ENCODE assay signal across 14 mouse cellular contexts in the genomic region with DNA sequence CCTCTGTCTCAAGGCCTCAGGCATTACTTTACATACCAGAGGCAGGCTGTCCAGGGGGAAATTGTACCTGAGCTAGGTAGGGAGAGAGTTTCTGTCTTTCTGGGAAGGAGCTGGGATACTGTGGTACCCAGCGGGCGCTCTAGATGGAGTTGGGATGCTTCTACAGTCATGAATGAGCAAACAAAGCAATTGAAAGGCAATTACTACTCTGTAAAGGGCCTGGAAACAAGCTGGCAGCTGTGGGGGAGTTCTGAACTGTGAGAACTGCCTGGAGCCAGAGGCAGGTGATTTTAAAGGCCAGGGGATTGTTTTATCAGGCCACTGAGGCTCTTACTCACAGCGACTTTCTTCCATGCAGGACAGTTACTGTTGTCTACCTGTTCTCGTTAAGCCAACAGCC.
DNase-seq lines count a peak whose midpoint lies in the region; ATAC-seq and TF ChIP-seq lines count a peak whose summit lies in the region.
"Had no signal": no experiment of that assay in that cellular context is flagged by ENCODE, and none has a peak within 500 bp of the region (broad histone marks: within the 10 kb centered on the region; RNA-seq: fewer than 3 reads in every experiment).

No protein-coding gene starts in this region.

- no peak for ATAC-seq in kidney, postnatal 0 days (replicated peaks; ENCODE audit: low FRiP score, low read depth)
- ATAC-seq in limb, embryonic 12.5 days (ENCODE audit: insufficient number of reproducible peaks, insufficient read depth, low FRiP score, low TSS enrichment, low read depth): no peak
- no peak for ATAC-seq in erythroblast, adult 5-6 weeks (replicated peaks; ENCODE audit: low FRiP score, poor library complexity, severe bottlenecking)

- DNase-seq in kidney, postnatal 0 days (ENCODE audit: low spot score): peak; percentile 57
- DNase-seq in kidney, postnatal 25 days: no peak
- DNase-seq in forebrain, embryonic 10.5 days (ENCODE audit: extremely low spot score, low spot score): peak; percentile 20
- no peak for DNase-seq in hindbrain, embryonic 10.5 days (ENCODE audit: low spot score)
- DNase-seq in urinary bladder, postnatal 14 days (ENCODE audit: low spot score): no peak
- no peak for DNase-seq in heart, adult 9 months (ENCODE audit: low spot score in 2 of 2)
- DNase-seq: adrenal gland, adult 8-10 months; gastrocnemius, postnatal 25 days; kidney, postnatal 14 days; thymus, postnatal 25 days had no signal

- H3K4me2 ChIP-seq in kidney, postnatal 0 days (ENCODE audit: low read length): no peak overlapping the region
- no peak overlapping the region for H3K4me2 ChIP-seq in limb, embryonic 12.5 days
- H3K4me2 ChIP-seq: heart, embryonic 13.5 days; lung, embryonic 15.5 days had no signal

- WGBS in kidney, postnatal 0 days: 45% methylated on average over 4 of the region's 4 CpGs
- 62% methylated on average over 4 of the region's 4 CpGs for WGBS in forebrain, embryonic 10.5 days
- 78% methylated on average over 4 of the region's 4 CpGs for WGBS in hindbrain, embryonic 10.5 days
- WGBS in limb, embryonic 12.5 days: 54% methylated on average over 4 of the region's 4 CpGs

- no peaks in the 10 kb centered on the region; the same call in 1 of the 2 replicates for H3K4me1 ChIP-seq in kidney, postnatal 0 days (replicated peaks; ENCODE audit: insufficient read depth, low read length)
- H3K4me1 ChIP-seq in forebrain, embryonic 10.5 days: peaks cover 34% of the 10 kb centered on the region
- H3K4me1 ChIP-seq in hindbrain, embryonic 10.5 days (replicated peaks): peaks cover 29% of the 10 kb centered on the region
- H3K4me1 ChIP-seq in limb, embryonic 12.5 days (replicated peaks): peaks cover 16% of the 10 kb centered on the region
- H3K4me1 ChIP-seq: heart, embryonic 13.5 days had no signal

- TF ChIP-seq CTCF in kidney, postnatal 0 days (IDR thresholded peaks at IDR 0.05; ENCODE audit: low read depth): no peak

- no peaks in the 10 kb centered on the region for H3K27me3 ChIP-seq in kidney, postnatal 0 days (ENCODE audit: insufficient read depth, low read length)
- H3K27me3 ChIP-seq in forebrain, embryonic 10.5 days (ENCODE audit: poor library complexity, severe bottlenecking): no peaks in the 10 kb centered on the region
- H3K27me3 ChIP-seq in hindbrain, embryonic 10.5 days (ENCODE audit: insufficient read depth, poor library complexity, severe bottlenecking): no peaks in the 10 kb centered on the region
- H3K27me3 ChIP-seq in limb, embryonic 12.5 days: no peaks in the 10 kb centered on the region
- H3K27me3 ChIP-seq: lung, embryonic 15.5 days had no signal

- no peak overlapping the region for H3K4me3 ChIP-seq in kidney, postnatal 0 days (replicated peaks; ENCODE audit: low read depth, low read length)
- H3K4me3 ChIP-seq in forebrain, embryonic 10.5 days: no peak overlapping the region
- H3K4me3 ChIP-seq in hindbrain, embryonic 10.5 days: no peak overlapping the region
- H3K4me3 ChIP-seq in limb, embryonic 12.5 days (replicated peaks): no peak overlapping the region
- H3K4me3 ChIP-seq: heart, embryonic 13.5 days; lung, embryonic 15.5 days had no signal

- H3K36me3 ChIP-seq in kidney, postnatal 0 days (ENCODE audit: insufficient read depth, low read length): no peaks in the 10 kb centered on the region
- H3K36me3 ChIP-seq in forebrain, embryonic 10.5 days (replicated peaks): no peaks in the 10 kb centered on the region
- no peaks in the 10 kb centered on the region for H3K36me3 ChIP-seq in hindbrain, embryonic 10.5 days
- no peaks in the 10 kb centered on the region for H3K36me3 ChIP-seq in limb, embryonic 12.5 days
- H3K36me3 ChIP-seq: heart, embryonic 13.5 days; lung, embryonic 15.5 days had no signal

- no peak overlapping the region for H3K27ac ChIP-seq in kidney, postnatal 0 days
- H3K27ac ChIP-seq in forebrain, embryonic 10.5 days: peak overlapping the region; percentile 81
- H3K27ac ChIP-seq in hindbrain, embryonic 10.5 days: peak overlapping the region; percentile 84
- peak overlapping the region; percentile 83 for H3K27ac ChIP-seq in limb, embryonic 12.5 days
- H3K27ac ChIP-seq: heart, embryonic 13.5 days; lung, embryonic 15.5 days had no signal

- H3K9ac ChIP-seq in kidney, postnatal 0 days (ENCODE audit: low read depth, low read length): no peak overlapping the region
- no peak overlapping the region for H3K9ac ChIP-seq in limb, embryonic 12.5 days (replicated peaks)
- H3K9ac ChIP-seq: heart, embryonic 13.5 days; lung, embryonic 15.5 days had no signal

- H3K9me3 ChIP-seq in kidney, postnatal 0 days (replicated peaks; ENCODE audit: low read length): no peaks in the 10 kb centered on the region
- no peaks in the 10 kb centered on the region for H3K9me3 ChIP-seq in forebrain, embryonic 10.5 days
- no peaks in the 10 kb centered on the region for H3K9me3 ChIP-seq in hindbrain, embryonic 10.5 days
- no peaks in the 10 kb centered on the region for H3K9me3 ChIP-seq in limb, embryonic 12.5 days
- H3K9me3 ChIP-seq: heart, embryonic 13.5 days; lung, embryonic 15.5 days had no signal

Comparison
In these comparisons a context has a peak if more than half of its experiments do, and no peak if none do; other contexts are left out.
1. DNase-seq: peak in kidney, postnatal 0 days (single experiment) and forebrain, embryonic 10.5 days (single experiment); none in kidney, postnatal 25 days (0 of 2), hindbrain, embryonic 10.5 days (single experiment), urinary bladder, postnatal 14 days (single experiment) and heart, adult 9 months (0 of 2).